Mouse (Mus musculus) left cerebral cortex, postnatal 25 days (tissue): Measurements from ENCODE around the gene Prm1. TPM values are rescaled to one million over a fixed set of nuclear protein-coding genes. Genes with fewer than 3 reads are reported as not detected.
A peak's percentile ranks its signal among the peaks of the same experiment; 100 is the strongest.

Experiments used
- DNase-seq, 2 experiments: peaks; one replicate each; pipeline ENCODE4 v3.0.0; 2022; ENCODE audit warnings: low spot score in 2 of 2, mixed read lengths in 1 of 2
- intact Hi-C: fragments of 180-260 bp; cut with DNase I; formaldehyde crosslinking; loops from one replicate; pipeline ENCODE4 v1.15.1; 2025
- total RNA-seq, 2 experiments: library from RNA; stranded (reverse); gene quantifications; 2 replicates each; pipeline ENCODE4 v1.2.3; 2021

The Prm1 gene
- total RNA-seq, 2 experiments from 2014 or later = not detected

DNA sequence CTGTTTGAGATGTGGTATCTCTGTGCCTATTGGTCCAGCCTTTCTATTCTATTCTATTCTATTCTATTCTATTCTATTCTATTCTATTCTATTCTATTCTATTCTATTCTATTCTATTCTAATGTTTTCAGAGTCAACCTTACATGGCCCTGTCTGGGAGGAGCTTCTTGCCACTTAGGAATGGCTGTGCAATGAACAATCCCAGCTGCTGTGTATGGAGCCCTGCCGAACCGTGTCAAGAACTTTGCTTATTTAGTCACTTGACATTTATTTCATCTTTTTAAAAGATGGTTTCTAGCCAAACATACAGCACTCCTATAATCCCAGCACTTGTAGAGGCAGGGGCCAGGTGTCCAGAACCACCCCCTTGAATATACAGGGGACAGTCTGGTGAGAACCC is 41.3 kb downstream of the Prm1 start:
- intact Hi-C loops = no loop called here
- no peak for DNase-seq

DNA sequence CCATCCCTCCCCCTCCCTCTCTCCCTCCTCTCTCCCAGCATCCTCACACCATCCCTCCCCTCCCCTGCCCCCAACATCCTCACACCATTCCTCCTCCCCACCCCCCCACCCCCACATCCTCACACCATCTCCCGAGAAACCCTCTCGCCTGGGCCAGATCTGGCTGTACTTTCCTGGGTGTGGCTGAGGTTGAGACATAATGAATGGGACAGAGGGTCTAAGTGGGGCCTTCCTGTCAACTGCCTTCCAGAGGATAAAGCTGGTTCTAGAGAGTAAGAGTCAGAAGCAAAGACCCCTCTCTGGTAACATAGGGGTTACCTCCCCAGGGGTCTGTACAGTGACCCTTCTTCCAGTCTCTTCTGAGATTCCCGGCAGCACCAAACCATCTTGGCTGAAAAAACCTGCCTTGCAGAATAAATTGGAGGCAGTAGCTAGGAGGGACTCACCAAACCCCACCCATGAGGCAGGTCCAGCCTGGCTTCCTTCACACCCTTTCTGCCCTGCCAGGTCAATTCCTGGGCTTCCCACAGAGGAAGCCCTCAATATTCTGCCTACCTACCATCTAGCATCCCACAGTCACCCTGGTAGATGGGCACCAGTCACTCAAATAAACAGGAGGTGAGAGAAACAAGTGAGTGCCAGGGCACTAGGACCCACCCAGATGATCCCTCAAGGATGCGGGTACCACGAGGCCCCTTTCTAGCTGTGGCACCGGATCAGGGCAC is 41.9 kb downstream of the Prm1 start:
- DNase-seq = no peak

DNA sequence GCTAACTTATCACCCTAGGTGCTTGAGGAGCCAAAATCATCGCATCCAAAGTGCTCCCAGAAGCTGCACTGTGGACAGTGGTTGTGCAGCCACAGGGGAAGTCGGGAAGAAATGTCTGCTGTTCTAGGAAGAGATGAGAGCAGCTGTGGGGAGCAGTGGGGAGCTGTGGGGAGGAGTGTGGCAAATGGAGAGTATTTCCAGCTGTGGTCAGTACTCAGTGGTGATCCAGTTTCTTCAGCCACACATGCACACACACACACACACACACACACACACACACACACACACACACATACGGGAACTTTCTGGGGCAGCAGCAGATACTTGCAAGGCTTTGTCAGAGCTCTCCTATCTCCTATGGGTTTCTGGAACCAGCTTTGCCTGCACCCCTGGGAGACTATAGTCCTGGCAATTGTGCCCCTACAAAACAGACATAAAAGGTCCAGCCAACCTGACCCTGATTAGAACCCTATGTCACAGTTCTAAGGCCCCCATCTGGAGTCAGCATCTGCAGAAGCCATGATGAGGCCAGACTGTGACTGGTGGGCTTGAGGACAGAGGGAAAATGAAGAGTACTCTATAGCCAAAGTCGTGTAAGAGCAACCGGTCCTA is 43.0 kb downstream of the Prm1 start:
- intact Hi-C loops = no loop called here
- no peak for DNase-seq

More for the DNA sequence above, 41.9 kb downstream of the Prm1 start:
- intact Hi-C loops = no loop called here

DNA sequence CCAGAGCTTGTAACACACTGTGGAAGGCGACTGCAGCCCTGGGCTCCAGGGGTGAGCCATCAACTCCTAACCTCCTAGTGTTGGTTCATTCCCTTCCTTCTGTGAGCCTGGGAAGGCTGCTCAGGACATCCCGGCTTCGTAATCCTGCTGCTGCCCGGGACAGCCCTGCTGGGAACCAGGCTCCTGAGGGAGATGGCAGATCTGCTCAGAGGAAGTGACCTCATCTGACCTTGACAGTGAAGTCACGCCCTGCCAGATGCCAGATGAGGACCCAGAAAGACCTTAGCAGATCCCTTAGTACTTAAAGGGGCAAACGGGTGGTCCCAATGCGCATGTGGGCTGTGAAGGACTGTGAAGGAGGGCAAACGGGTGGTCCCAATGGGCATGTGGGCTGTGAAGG is 44.5 kb downstream of the Prm1 start:
- no peak for DNase-seq
- intact Hi-C loops = no loop called here

DNA sequence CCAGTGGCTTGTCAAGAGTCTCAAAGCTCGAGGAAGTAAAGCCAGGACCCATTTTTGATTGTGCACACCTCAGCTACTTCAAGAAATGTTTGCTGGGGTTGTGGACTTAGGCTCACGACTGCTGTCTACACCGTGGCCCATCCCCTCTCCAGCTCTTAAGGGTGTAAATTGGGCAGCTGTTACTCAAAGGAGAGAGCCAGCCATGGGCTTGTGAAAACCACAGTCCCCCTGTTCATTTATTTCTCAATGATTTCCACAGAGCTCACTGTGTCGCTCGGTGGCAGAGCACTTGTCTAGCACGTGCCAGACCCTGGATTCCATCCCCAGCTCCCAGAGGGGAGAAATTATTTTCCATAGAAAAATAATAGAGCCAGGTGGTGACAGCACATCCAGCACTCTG is 49.5 kb downstream of the Prm1 start:
- intact Hi-C loops = no loop called here
- DNase-seq = no peak

DNA sequence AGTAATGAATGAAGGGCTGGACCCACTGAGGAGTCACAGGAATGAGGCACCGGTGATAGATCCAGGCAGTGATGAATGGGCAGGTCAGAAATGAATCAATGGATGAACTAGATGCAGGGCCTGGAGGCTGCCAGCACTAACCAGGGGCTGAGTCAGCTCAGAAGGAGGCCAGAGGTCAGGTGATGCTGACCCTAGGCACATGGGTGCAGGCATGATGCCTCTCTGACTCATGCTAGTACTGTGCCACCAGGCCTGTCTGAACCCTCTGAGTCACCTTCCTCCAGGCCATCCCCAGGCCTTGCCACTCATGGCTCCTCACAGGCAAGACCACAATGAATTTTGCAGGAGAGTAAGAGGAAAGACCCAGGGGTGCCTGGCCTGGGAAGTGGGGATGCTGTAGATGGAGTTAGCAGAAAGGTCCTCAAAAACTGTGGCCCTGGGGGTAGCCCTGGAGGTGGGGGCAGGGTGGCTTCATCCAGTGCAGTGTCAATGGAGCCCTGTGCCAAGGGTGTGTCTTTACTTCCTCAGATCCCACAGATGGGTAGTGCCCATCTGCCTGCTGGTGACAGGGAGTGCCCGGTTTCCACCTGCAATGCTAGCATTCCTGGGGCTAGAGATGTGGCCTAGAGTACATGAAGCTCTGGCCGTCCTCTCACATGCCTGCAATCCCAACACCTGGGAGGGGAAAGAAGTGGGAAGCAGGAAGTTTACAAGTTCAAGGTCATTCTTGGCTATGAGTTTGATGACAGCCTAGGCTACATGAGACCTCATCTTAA is 50.9 kb downstream of the Prm1 start:
- intact Hi-C loops = no loop called here

DNA sequence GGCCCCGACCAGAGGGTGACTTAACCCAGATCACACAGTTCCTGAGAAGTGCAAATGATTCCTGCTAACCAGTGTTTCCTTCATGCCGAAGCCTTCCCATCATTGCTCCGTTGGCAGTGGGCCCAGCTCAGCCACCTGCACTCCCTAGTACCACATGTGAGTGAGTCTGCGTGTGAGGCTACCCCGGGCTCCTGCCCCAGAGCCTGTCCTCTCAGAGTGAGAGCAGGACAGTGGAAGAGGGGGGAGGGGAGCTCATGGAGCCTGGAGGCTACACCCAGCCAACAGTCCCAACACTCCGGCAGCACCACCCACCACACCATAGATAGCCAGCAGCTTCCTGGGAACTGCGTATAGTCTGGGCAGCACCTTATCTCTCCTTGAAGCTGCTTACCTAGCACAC is 55.8 kb downstream of the Prm1 start:
- peak in 1 of 2 experiments; percentile 59 for DNase-seq
- intact Hi-C loops = no loop called here

More for the DNA sequence above, 50.9 kb downstream of the Prm1 start:
- no peak for DNase-seq

DNA sequence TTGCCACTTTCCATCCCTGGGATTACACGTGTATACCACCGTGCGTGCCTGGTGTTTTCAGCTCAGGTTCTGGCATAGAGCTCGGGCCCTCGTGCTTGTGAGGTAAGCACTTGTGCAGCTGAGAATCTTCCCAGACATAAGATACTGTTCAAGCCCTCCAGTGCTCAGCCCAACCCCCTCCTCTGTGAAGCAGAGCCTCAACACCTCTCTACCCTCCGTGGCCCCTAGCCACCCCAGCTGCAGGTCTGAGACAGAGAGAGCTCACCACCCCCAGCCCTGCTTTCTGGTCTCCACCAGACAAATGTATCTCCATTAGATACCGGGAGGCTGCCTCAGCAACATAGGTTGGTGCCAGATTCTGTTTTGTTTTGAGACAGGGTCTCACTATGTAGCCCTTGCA is 56.4 kb downstream of the Prm1 start:
- DNase-seq = no peak

More for the DNA sequence above, 56.4 kb downstream of the Prm1 start:
- intact Hi-C loops = no loop called here

Other genes with a start within 250 kb of the Prm1 start
- under 1 TPM; 0.80 to 0.82 TPM for gene Socs1, start 20.3 kb downstream of the Prm1 start, total RNA-seq
- gene Tnp2, start 17.2 kb downstream of the Prm1 start, total RNA-seq = not detected
- not detected for gene Prm3, start 14.9 kb downstream of the Prm1 start, total RNA-seq
- not detected for gene Prm2, start 9.7 kb downstream of the Prm1 start, total RNA-seq
- gene Gm11172, start 7.1 kb upstream of the Prm1 start, total RNA-seq = not detected
- gene Rmi2, start 29.2 kb upstream of the Prm1 start, total RNA-seq = under 1 TPM; 0.09 to 0.55 TPM